Mouse (Mus musculus) lung, embryonic 16.5 days (tissue): ENCODE results near the gene Mxi1. TPM values are rescaled to one million over a fixed set of nuclear protein-coding genes. Genes with fewer than 3 reads are reported as not detected.
A peak's percentile ranks its signal among the peaks of the same experiment; 100 is the strongest.

Experiments used
- ATAC-seq: fragments of 200-750 bp; cut with Nextera tagmentation; 2 replicates; pipeline ENCODE4 v1.8.0; 2017; ENCODE audit warnings: low read depth, mild to moderate bottlenecking, moderate library complexity
- H3K27ac ChIP-seq: fragments of 300-500 bp; sonication (generic); 2 replicates; pipeline ENCODE4 v1.5.1; 2014; ENCODE audit warnings: mild to moderate bottlenecking, control low read depth, low read length
- H3K27me3 ChIP-seq: fragments of 300-500 bp; sonication (generic); 2 replicates; pipeline ENCODE4 v1.6.1; 2014; ENCODE audit warnings: low read depth, low read length, mixed read lengths; ENCODE audit not compliant: control insufficient read depth, insufficient read depth
- H3K36me3 ChIP-seq: fragments of 300-500 bp; sonication (generic); 2 replicates; pipeline ENCODE4 v1.6.1; 2014; ENCODE audit warnings: low read length; ENCODE audit not compliant: control insufficient read depth, insufficient read depth
- H3K4me1 ChIP-seq: fragments of 300-500 bp; sonication (generic); replicated peaks from 2 replicates; pipeline ENCODE4 v1.6.1; 2014; ENCODE audit warnings: low read length, mixed read lengths; ENCODE audit not compliant: control insufficient read depth, insufficient read depth
- H3K4me2 ChIP-seq: fragments of 300-500 bp; sonication (generic); 2 replicates; pipeline ENCODE4 v1.6.1; 2014; ENCODE audit warnings: low read depth, low read length, control low read depth
- H3K4me3 ChIP-seq: fragments of 300-500 bp; sonication (generic); 2 replicates; pipeline ENCODE4 v1.5.1; 2014; ENCODE audit warnings: mild to moderate bottlenecking, low read length, control low read depth
- H3K9ac ChIP-seq: fragments of 300-500 bp; sonication (generic); 2 replicates; pipeline ENCODE4 v1.6.1; 2014; ENCODE audit warnings: low read length, control low read depth
- H3K9me3 ChIP-seq: fragments of 300-500 bp; sonication (generic); 2 replicates; pipeline ENCODE4 v1.6.1; 2016; ENCODE audit warnings: low read length; ENCODE audit not compliant: control insufficient read depth
- WGBS: fragments of 180-500 bp; shearing (Covaris S2); extraction: QIAGEN DNeasy Blood & Tissue Kit; methylation state at CpG from one replicate; pipeline ENCODE4 v1.1.7; 2014; 5-methylcytosine and 5-hydroxymethylcytosine counted together
- polyA plus RNA-seq: library from polyadenylated mRNA; unstranded; fragments of >200 nt; fragmentation: Nextera tagmentation; extraction: Ambion mirVana; gene quantifications from 2 replicates; pipeline ENCODE4 v1.2.1, GENCODE M21; 2015

Mxi1 gene
- polyA plus RNA-seq, 1 experiment from 2014 or later, result 22.6 TPM

DNA sequence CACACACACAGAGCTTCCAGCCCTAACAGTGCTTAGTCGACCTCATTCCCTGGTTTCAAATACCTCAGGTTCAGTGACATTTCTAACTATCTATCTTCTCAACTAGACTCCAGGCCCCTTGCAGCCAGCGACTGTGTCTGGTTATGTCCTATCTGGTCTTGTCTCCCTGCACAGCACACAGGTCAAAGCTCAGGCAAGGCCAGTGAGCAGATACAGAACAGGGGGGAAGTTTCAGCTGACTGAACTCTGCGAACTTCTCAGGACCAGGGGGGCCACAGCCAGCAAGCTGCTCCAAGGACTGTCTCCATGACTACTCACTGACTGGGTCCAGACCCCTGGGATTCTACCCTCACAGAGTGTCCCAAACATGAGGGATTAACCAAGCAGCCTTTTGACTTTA, 35.1 kb upstream of the Mxi1 start:
- Histone ChIP-seq H3K4me3 (no peak overlapping the region), H3K4me2 (no peak overlapping the region), H3K9me3 (no peaks in the 10 kb centered on the region), H3K27ac (no peak overlapping the region), H3K9ac (no peak overlapping the region), H3K36me3 (no peaks in the 10 kb centered on the region), H3K4me1 (no peaks in the 10 kb centered on the region; the same call in 1 of the 2 replicates), H3K27me3 (no peaks in the 10 kb centered on the region)
- 40% methylated on average over 3 of the region's 3 CpGs for WGBS
- ATAC-seq, result no peak

DNA sequence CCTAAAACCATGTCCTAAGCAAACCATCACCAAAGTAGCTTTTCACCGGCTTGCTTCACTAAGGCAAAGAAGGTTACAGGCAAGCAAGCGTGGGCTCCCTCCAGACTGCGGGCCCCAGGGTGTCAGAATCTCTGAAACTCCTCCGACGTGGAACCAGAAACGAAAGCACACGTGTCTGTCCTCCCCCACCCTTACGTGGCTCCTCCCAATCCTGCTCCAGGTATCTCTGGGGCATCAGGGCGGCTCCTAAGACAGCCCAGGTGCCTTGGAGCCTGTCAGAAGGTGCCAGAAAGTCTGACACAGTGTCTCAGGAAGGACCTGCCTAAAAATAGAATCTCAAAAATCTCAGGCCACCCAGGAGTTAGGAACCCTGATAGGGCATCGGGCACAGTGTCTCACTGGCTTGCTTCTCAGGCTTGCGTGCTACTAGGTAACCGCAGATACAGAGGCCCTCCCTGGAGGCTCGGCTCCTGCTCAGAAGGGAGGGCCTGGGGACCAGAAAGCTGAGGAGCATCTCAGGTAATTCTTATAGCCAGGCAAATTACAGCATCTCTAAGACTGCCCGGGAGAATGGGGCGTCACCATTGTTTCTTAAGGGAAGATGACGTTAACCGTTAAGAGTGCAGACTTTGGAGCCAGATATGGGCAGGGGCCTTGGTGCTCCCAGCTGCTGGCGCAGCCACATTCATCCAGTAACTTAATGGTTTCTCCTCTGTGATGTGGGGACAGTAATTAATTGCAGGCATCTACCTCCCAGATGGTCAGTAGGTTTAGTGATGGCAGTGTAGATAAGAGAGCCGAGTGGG, 33.2 kb upstream of the Mxi1 start:
- Histone ChIP-seq H3K27ac (peak overlapping the region; percentile 7; the same call in 1 of the 2 replicates), H3K27me3 (no peaks in the 10 kb centered on the region), H3K4me1 (no peaks in the 10 kb centered on the region; the same call in 1 of the 2 replicates), H3K36me3 (no peaks in the 10 kb centered on the region), H3K9me3 (no peaks in the 10 kb centered on the region), H3K4me2 (peak overlapping the region; percentile 45), H3K9ac (0 out of 2 replicates have a peak overlapping the region, but pooled peaks have one; percentile 21), H3K4me3 (peak overlapping the region; percentile 22)
- peak; percentile 30 for ATAC-seq
- 37% methylated on average over 19 of the region's 19 CpGs for WGBS

DNA sequence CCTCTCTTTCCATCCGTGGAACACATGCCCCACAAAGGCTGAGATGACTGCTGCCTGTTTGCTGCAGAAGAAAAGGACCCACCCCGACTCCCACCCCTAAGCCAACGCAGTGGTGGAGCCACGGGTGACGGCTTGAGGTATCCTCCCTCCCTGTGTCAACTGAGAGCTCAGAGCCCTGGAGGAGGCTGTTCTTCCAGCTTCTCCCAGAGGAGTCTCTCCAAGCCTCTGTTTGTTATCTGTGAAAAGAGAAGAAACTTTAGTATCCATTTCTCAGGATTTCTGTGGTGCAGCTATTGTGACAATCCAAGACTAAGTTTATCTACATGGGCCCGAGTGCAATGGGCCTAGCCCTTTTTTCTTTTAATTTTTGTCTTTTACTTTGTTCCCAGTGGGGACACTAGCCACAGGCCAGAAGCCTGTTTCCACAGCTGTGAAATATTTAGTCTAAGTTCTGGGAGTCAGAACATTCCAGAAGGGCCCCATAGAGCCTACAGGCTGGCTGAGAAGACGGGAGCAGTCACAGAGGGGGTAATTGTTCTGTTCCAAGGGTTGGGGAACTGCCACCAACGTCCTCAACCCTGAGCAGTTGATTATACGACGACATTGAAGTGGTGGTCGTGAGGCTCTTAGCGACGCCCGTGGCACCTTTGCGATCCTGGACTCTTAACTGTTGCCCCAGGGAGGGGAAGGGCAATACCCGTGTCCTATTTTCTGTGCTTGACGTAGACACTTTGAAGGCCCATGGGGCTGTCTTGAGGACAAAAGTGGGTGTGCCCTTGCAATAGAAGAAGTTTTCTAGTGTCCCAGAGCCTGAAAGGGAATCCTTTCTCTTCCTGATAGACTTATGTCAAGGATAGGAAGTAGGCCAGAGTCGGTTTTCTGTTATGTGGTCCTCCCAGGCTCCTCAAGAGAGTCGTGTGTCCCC, 31.6 kb upstream of the Mxi1 start:
- ATAC-seq, result no peak
- Histone ChIP-seq H3K4me2 (no peak overlapping the region), H3K36me3 (no peaks in the 10 kb centered on the region), H3K27me3 (no peaks in the 10 kb centered on the region), H3K27ac (no peak overlapping the region), H3K4me1 (no peaks in the 10 kb centered on the region; the same call in 1 of the 2 replicates), H3K9ac (no peak overlapping the region), H3K9me3 (no peaks in the 10 kb centered on the region), H3K4me3 (no peak overlapping the region)
- 58% methylated on average over 19 of the region's 19 CpGs for WGBS

DNA sequence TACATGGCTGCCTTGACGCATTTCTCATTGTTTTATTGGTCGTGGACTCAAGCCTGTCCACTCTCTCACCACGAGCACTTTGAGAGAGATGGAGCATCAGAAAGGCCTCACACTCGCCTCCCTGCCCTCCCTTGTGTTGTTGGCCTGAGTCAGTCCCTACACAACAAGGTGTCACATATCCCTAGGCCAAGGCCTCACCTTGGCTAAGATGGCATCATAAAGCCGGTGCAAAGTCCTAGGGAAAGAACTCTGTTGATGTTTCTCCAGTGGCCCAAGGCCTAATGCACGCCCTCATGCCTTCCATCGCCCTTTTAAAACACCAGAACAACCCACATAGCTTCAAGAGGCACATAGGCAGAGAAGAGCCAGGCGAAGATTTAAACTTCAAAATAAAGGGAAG, 30.1 kb upstream of the Mxi1 start:
- Histone ChIP-seq H3K27me3 (no peaks in the 10 kb centered on the region), H3K9me3 (no peaks in the 10 kb centered on the region), H3K4me2 (no peak overlapping the region), H3K27ac (no peak overlapping the region), H3K4me1 (peaks cover 6% of the 10 kb centered on the region), H3K9ac (no peak overlapping the region), H3K4me3 (no peak overlapping the region), H3K36me3 (no peaks in the 10 kb centered on the region)
- 74% methylated on average over 8 of the region's 8 CpGs for WGBS
- no peak for ATAC-seq

DNA sequence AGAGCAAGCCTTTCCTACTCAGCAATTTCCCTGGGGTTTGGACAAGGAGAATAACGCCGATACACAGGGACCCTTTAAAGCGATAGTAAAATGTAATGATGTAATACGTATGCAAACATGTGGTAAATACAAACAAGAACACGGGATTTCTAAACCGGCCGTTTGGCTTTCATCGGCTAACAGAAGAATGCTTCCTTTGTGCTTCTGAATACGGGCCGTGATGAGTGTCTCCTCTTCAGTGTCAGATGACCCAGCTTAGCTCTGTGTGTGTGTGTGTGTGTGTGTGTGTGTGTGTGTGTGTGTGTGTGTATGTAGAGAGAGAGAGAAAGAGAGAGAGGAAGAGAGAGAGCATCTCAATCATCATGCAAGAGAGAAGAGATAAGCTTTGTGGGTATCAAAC, 27.7 kb upstream of the Mxi1 start:
- Histone ChIP-seq H3K27me3 (no peaks in the 10 kb centered on the region), H3K4me3 (no peak overlapping the region), H3K9me3 (no peaks in the 10 kb centered on the region), H3K4me2 (no peak overlapping the region), H3K9ac (no peak overlapping the region), H3K27ac (no peak overlapping the region), H3K4me1 (peaks cover 6% of the 10 kb centered on the region), H3K36me3 (no peaks in the 10 kb centered on the region)
- ATAC-seq, result no peak
- WGBS, result 69% methylated on average over 10 of the region's 10 CpGs

DNA sequence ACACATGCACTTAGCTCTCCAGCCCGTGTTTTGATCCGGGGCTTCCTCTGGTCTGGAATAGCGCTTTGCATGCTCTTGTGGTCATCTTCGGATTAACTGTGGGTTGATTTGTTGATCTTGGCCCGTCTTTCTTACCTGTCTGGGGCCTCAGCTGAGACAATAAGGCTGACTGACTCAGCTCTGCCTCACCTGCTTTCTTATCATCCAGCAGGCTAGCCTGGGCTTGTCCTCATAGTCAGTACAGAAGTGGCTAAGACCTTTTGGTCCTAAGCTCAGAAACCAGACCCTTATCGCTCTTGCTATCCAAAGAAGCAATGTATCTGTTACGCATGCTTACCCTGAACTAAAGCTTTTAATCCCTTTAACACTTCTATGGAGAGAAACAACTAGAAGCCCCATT, 26.6 kb upstream of the Mxi1 start:
- no peak overlapping the region for H3K9ac ChIP-seq
- no peak for ATAC-seq
- H3K4me2 ChIP-seq, result no peak overlapping the region
- no peak overlapping the region for H3K27ac ChIP-seq
- H3K4me3 ChIP-seq, result no peak overlapping the region
- peaks cover 6% of the 10 kb centered on the region for H3K4me1 ChIP-seq
- H3K9me3 ChIP-seq, result no peaks in the 10 kb centered on the region
- H3K27me3 ChIP-seq, result no peaks in the 10 kb centered on the region
- no peaks in the 10 kb centered on the region for H3K36me3 ChIP-seq
- WGBS, result 71% methylated on average over 7 of the region's 7 CpGs

DNA sequence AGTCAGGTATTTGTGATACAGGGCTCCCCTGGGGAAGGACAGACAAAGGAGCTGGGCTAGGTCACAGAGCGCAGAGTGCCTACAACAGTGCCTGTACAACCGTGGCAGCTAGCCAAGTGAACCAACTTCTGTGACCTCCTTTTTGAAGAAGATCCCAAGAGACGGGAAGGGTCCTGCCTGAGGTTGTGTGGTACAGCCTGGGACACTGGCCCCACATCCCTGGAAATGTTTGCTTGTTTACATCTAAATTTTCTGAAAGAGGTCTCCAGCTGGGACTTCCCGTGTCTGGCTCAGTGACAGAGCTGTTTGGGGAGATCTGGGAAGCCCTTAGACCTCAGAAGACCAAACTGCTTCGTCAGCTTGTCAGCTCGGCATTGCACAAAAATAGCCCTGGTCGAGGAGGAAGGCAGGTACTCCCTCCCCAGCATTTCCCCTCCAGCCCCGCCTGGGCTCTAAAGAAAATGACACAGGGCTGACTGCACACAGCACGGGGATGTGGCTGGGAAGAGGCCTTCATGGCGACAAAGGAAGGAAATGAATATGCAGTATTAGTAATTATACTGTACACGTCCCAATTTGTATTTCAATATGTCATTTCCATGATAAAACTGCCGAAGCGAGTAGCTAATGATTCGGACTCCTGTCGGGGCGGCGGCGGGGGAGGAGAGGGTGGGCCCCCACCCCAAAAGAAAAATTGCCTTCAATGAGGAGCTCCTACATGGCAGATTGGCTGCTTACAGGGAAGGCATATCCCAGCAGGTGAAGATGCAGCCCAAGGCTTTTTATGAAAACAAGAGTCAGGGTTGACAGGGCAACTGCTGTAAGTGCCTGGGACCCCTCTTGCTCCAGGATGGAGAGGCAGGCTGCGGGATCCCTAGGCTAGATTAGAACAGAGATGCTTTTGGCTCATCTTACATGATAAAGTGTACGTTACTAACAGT, 25.8 kb upstream of the Mxi1 start:
- H3K9ac ChIP-seq, result no peak overlapping the region
- peak; percentile 52 for ATAC-seq
- no peak overlapping the region for H3K4me2 ChIP-seq
- no peak overlapping the region for H3K27ac ChIP-seq
- 33% methylated on average over 20 of the region's 20 CpGs for WGBS
- no peaks in the 10 kb centered on the region for H3K9me3 ChIP-seq
- H3K27me3 ChIP-seq, result no peaks in the 10 kb centered on the region
- H3K4me3 ChIP-seq, result no peak overlapping the region
- peaks cover 6% of the 10 kb centered on the region for H3K4me1 ChIP-seq
- H3K36me3 ChIP-seq, result no peaks in the 10 kb centered on the region

DNA sequence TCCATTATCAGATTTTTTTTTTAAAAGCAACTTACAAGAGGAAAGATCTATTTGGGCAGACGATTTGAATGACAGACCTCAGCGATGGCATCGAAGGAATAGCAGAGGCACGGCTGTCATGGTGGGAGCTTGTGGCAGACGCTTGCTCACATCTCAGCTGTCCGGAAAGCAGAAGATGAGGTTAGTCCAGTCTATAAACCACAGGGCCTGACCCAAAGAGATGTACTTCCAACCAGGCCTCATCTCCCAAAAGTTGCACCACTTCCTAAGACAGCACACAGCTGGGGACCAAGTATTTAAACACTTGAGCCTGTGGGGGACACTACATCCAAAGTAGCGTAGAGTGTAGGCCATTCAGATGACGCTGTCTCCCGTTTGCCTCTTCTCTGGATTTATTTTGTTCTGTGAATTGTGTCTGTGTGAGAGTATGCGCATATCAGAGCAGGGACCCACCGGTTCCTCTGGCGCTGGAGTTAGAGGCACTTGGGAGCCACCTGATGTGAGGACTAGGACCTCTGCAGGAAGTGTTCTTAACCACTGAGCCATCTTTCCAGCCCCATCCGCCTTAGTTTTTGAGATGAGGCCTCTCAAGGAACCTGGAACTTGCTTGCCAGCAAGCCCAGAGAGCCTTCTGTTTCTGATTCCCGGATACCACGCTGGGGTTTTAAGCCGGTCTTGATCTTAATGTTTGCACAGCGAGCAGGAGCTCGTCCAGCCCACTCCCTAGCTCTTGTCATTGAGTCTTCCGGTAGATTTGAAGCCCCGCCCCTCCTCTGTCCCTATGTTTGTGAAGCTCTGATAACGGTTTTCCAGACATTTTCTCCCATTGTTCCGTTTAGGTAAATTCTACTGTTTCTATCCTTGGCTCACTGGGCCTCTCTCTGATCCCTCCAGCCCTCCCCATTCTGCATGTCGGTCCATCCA, 13.7 kb upstream of the Mxi1 start:
- no peak for ATAC-seq
- no peak overlapping the region for H3K4me2 ChIP-seq
- no peaks in the 10 kb centered on the region for H3K27me3 ChIP-seq
- 59% methylated on average over 23 of the region's 23 CpGs for WGBS
- no peak overlapping the region for H3K27ac ChIP-seq
- 0 out of 2 replicates have a peak, but pooled peaks cover 2% of the 10 kb centered on the region for H3K4me1 ChIP-seq
- H3K36me3 ChIP-seq, result no peaks in the 10 kb centered on the region
- no peaks in the 10 kb centered on the region for H3K9me3 ChIP-seq
- H3K4me3 ChIP-seq, result no peak overlapping the region
- H3K9ac ChIP-seq, result 0 out of 2 replicates have a peak overlapping the region, but pooled peaks have one; percentile 6
